Mouse (Mus musculus) embryo, embryonic 11.5 days (tissue): ENCODE results near the gene Gm16513.
"Not testable (repeated sequence)": the region's sequence is repeated elsewhere in the genome, so short reads cannot be mapped to it uniquely, and the experiment has no call there.

Experiments used
- DNase-seq: peaks from one replicate; pipeline ENCODE4 v3.0.0-alpha.2; 2012; ENCODE audit warnings: low read depth, low spot score

Gene Gm16513

GRCm38 (mm10) chr5:95182324-95182723, at the start of gene Gm16513:
TSS of gene Gm16513 (plus strand) at chr5:95182624.
- not testable (repeated sequence) for DNase-seq
